Mouse (Mus musculus) monocyte, adult 59 days (primary cell): ENCODE data around the gene Gm28308. TPM values are rescaled to one million over a fixed set of nuclear protein-coding genes. Genes with fewer than 3 reads are reported as not detected.

Experiments
- total RNA-seq, 2 experiments: library from RNA; stranded (reverse); gene quantifications; one replicate each; pipeline ENCODE4 v1.2.4; 2023

The Gm28308 gene
- not detected for total RNA-seq

GRCm38 (mm10) chr6:52213119-52213986 is at the start of gene Gm28308, which contains the start of gene Hoxa3:
Gene Gm28308 (minus strand): TSS chr6:52213339.
Gene Hoxa3 (minus strand): TSS chr6:52213336.

GRCm38 (mm10) chr6:52260654-52261575 is 47.8 kb upstream of the Gm28308 start, which contains the start of gene Hoxa13:
Gene Hoxa13 (minus strand): TSS chr6:52260880.

GRCm38 (mm10) chr6:52245757-52246142 is 32.6 kb upstream of the Gm28308 start, which contains the start of gene Hoxa11:
Gene Hoxa11 (minus strand): TSS chr6:52245810.

GRCm38 (mm10) chr6:52240389-52241000 is 27.4 kb upstream of the Gm28308 start, which contains the start of gene Hoxa10:
Gene Hoxa10 (minus strand): TSS chr6:52240854.

GRCm38 (mm10) chr6:52230516-52231165 is 17.5 kb upstream of the Gm28308 start, which contains the start of gene Hoxa9:
Gene Hoxa9 (minus strand): TSS chr6:52231089.

GRCm38 (mm10) chr6:52221337-52221992 is 8.3 kb upstream of the Gm28308 start, which contains the start of gene Hoxa7:
Gene Hoxa7 (minus strand): TSS chr6:52221854.

GRCm38 (mm10) chr6:52208072-52208867 is 4.9 kb downstream of the Gm28308 start, which contains the start of gene Hoxa6:
Gene Hoxa6 (minus strand): TSS chr6:52208722.

GRCm38 (mm10) chr6:52204050-52204752 is 8.9 kb downstream of the Gm28308 start, which contains the start of gene Hoxa5:
Gene Hoxa5 (minus strand): TSS chr6:52204587.

GRCm38 (mm10) chr6:52190906-52191810 is 22.0 kb downstream of the Gm28308 start, which contains the start of gene Hoxa4:
Gene Hoxa4 (minus strand): TSS chr6:52191753.

GRCm38 (mm10) chr6:52177061-52177735 is 35.9 kb downstream of the Gm28308 start, which contains the start of gene 5730596B20Rik:
Gene 5730596B20Rik (plus strand): TSS chr6:52177498.

GRCm38 (mm10) chr6:52164626-52165440 is 48.3 kb downstream of the Gm28308 start, which contains the start of gene Hoxa2:
Gene Hoxa2 (minus strand): TSS chr6:52164831.

GRCm38 (mm10) chr6:52158276-52159051 is 54.7 kb downstream of the Gm28308 start, which contains the start of gene Hoxa1:
Gene Hoxa1 (minus strand): TSS chr6:52158317.

